Mouse (Mus musculus) ES-Bruce4 (cell line): ENCODE measurements around the gene Fgb. TPM values are rescaled to one million over a fixed set of nuclear protein-coding genes. Genes with fewer than 3 reads are reported as not detected.

Source experiments
- H3K27ac ChIP-seq: 2 replicates; pipeline ENCODE4 v1.5.1; 2012; ENCODE audit warnings: low read length, inconsistent platforms; ENCODE audit not compliant: insufficient read depth
- H3K27me3 ChIP-seq: 2 replicates; pipeline ENCODE4 v1.6.1; 2012; ENCODE audit warnings: mild to moderate bottlenecking, low read length, inconsistent platforms; ENCODE audit not compliant: control insufficient read depth, poor library complexity, insufficient read depth, severe bottlenecking
- H3K36me3 ChIP-seq: 2 replicates; pipeline ENCODE4 v1.6.1; 2012; ENCODE audit warnings: inconsistent platforms, mild to moderate bottlenecking, low read length, moderate library complexity; ENCODE audit not compliant: control insufficient read depth, poor library complexity, insufficient read depth, severe bottlenecking
- H3K4me1 ChIP-seq: one replicate; pipeline ENCODE4 v1.8.1; 2011; ENCODE audit warnings: low read length; ENCODE audit not compliant: control insufficient read depth, insufficient read depth
- H3K4me3 ChIP-seq: 2 replicates; pipeline ENCODE4 v1.5.1; 2011; ENCODE audit warnings: low read depth, mild to moderate bottlenecking, low read length
- H3K9ac ChIP-seq: 2 replicates; pipeline ENCODE4 v1.6.1; 2012; ENCODE audit warnings: low read depth, mild to moderate bottlenecking, inconsistent platforms; ENCODE audit not compliant: poor library complexity, severe bottlenecking
- H3K9me3 ChIP-seq: replicated peaks from 2 replicates; pipeline ENCODE4 v1.6.1; 2012; ENCODE audit warnings: mild to moderate bottlenecking, low read length, inconsistent platforms; ENCODE audit not compliant: control insufficient read depth, poor library complexity, insufficient read depth, severe bottlenecking
- CTCF ChIP-seq: IDR thresholded peaks from one replicate; pipeline ENCODE4 v1.8.1; 2011; ENCODE audit warnings: low read depth, low read length
- EP300 ChIP-seq: IDR thresholded peaks from 2 replicates; pipeline ENCODE4 v1.6.1; 2011; ENCODE audit warnings: low read depth, low read length; ENCODE audit not compliant: insufficient read depth
- POLR2A ChIP-seq: IDR thresholded peaks from one replicate; pipeline ENCODE4 v1.8.1; 2011; ENCODE audit warnings: low read length; ENCODE audit not compliant: insufficient read depth
- polyA plus RNA-seq: library from polyadenylated mRNA; stranded (reverse); fragments of >200 nt; gene quantifications from 2 replicates; pipeline ENCODE4 v1.2.4, GENCODE M21; 2011; ENCODE audit warnings: low read depth; ENCODE audit not compliant: missing spikeins, insufficient read depth, insufficient read length

The Fgb gene
- polyA plus RNA-seq, 1 experiment = not detected

DNA sequence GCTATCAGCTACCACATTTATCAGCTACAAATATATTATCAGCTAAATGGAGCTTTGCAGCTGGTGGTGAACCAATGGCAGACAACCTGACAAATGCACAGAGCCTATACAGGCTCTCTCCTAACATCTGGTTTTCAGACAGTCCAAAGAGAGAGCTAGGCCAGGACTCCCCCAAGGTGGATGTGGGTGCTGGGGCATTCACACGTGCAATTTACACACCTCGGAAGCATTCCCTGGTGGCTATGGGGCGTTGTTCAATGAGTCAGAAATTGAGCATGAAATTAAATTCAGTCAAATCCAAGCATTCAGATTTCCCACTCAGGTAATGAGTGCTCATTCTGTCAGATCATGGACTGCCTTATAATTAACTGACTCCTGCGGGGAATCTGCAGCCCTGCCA, 38.1 kb downstream of the Fgb start:
- H3K9me3 ChIP-seq = no peaks in the 10 kb centered on the region
- H3K36me3 ChIP-seq = no peaks in the 10 kb centered on the region
- H3K27ac ChIP-seq = no peak overlapping the region
- H3K9ac ChIP-seq = no peak overlapping the region
- no peak for TF ChIP-seq CTCF
- no peak overlapping the region for H3K4me3 ChIP-seq
- no peaks in the 10 kb centered on the region for H3K27me3 ChIP-seq
- H3K4me1 ChIP-seq = no peaks in the 10 kb centered on the region

DNA sequence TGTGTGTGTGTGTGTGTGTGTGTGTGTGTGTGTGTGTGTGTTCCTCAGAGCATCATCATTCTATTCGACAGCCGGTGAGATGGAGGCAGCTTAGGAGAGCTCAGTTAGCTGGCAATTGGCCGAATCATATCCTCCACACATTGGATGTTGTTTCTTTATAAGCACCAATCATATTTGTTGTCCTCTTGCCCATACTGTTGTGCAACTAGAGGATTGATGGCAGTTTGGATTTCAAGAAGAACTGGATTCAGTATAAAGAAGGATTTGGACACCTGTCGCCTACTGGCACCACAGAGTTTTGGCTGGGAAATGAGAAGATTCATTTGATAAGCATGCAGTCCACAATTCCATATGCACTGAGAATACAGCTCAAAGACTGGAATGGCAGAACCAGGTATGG, 38.5 kb downstream of the Fgb start:
- no peak overlapping the region for H3K4me3 ChIP-seq
- H3K36me3 ChIP-seq = no peaks in the 10 kb centered on the region
- no peak overlapping the region for H3K9ac ChIP-seq
- H3K27me3 ChIP-seq = no peaks in the 10 kb centered on the region
- H3K27ac ChIP-seq = no peak overlapping the region
- TF ChIP-seq EP300 = no peak
- no peaks in the 10 kb centered on the region for H3K4me1 ChIP-seq
- H3K9me3 ChIP-seq = no peaks in the 10 kb centered on the region

DNA sequence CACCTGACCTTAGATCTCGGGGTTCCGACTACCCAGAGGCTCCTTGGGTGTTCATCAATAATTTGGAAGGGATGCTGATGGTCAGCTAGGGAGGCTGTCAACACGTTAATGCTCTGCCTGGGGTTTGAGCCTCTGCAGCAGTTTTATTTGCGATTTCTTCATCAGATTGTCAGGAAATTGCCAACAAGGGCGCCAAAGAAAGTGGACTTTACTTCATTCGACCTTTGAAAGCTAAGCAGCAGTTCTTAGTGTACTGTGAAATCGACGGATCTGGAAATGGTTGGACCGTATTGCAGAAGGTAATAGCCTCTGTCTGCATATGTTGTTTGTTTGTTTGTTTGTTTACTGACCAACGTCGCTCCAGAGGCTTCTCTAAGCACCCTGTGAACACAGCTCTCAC, 39.4 kb downstream of the Fgb start:
- TF ChIP-seq EP300 (no peak), CTCF (no peak), POLR2A (no peak)
- Histone ChIP-seq H3K9me3 (no peaks in the 10 kb centered on the region), H3K4me1 (no peaks in the 10 kb centered on the region), H3K9ac (no peak overlapping the region), H3K27ac (no peak overlapping the region), H3K4me3 (no peak overlapping the region), H3K36me3 (no peaks in the 10 kb centered on the region), H3K27me3 (no peaks in the 10 kb centered on the region)

DNA sequence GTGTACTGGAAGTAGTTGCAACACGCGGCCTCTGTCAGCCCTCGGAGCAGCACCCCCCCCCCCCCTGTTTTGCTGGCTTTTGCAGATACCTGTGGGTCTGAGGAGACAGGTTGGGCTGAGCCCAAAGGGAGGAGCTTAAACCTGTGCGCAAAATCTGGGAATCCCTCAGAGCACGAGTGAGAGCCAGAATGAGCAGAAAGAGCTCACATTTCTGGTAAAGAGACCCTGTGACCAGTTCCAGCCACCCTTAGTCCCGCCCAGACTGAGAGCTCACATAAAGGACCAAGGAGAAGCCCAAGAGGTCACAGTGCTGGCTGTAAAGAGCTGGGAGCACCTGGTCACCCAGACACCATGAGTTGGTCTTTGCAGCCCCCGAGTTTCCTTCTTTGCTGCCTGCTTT, 42.1 kb downstream of the Fgb start, which contains the start of gene Fgg:
Fgg (plus strand) TSS at position 168 of the 400 bp plus-strand sequence.
- no peak within 1 kb of the TSS for H3K9ac ChIP-seq
- peak within 1 kb of the TSS; percentile 50 for H3K4me3 ChIP-seq
- no peaks in the 10 kb centered on the region for H3K36me3 ChIP-seq
- no peaks in the 10 kb centered on the region for H3K9me3 ChIP-seq
- no peak for TF ChIP-seq EP300
- TF ChIP-seq POLR2A = no peak
- TF ChIP-seq CTCF = no peak
- no peak within 1 kb of the TSS for H3K27ac ChIP-seq
- no peaks in the 10 kb centered on the region for H3K27me3 ChIP-seq
- H3K4me1 ChIP-seq = no peaks in the 10 kb centered on the region

DNA sequence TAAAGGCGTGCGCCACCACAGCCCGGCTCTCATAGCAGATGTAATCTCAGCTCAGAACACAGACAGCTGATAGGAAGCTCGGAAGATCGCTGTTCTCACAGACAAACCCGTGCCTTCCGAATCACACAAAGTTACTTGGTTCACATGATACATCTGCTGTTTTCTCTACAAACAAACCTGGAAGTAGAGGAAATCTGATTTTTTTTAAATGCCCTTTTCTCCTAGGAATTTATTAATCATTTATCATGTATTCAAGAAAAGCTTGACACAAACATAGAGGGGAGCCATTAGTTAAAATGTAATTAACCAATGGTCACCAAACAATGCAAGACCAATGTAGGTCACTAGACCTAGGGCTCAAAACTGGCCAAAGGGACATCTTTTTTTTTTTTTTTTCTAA, 44.9 kb downstream of the Fgb start:
- Histone ChIP-seq H3K4me3 (no peak overlapping the region), H3K4me1 (no peaks in the 10 kb centered on the region), H3K9ac (no peak overlapping the region), H3K36me3 (no peaks in the 10 kb centered on the region), H3K27me3 (no peaks in the 10 kb centered on the region), H3K9me3 (no peaks in the 10 kb centered on the region), H3K27ac (no peak overlapping the region)
- no peak for TF ChIP-seq EP300
- no peak for TF ChIP-seq POLR2A
- TF ChIP-seq CTCF = no peak

DNA sequence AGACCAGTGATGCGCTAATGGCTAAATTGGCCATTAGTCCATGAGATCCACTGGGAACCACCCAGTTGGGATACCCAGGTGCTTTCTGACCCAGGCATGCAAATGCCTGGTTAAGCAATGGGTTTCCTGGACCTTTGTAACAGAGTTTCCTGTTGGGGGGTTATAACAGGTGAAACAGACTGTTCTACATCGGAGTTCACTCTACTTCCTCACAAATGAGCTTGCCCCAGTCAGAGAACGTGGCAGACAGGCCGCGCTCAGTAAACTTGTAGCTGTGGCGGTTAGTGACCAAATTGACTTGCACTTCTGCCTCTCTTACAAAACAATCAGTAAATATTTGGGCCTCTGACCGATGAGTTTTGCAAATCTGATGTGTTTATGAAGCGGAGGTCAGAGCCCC, 46.6 kb downstream of the Fgb start:
- no peak for TF ChIP-seq POLR2A
- no peak for TF ChIP-seq EP300

More for the DNA sequence above, 46.6 kb downstream of the Fgb start:
- Histone ChIP-seq H3K27ac (no peak overlapping the region), H3K36me3 (no peaks in the 10 kb centered on the region), H3K4me3 (no peak overlapping the region), H3K27me3 (no peaks in the 10 kb centered on the region), H3K9ac (no peak overlapping the region), H3K4me1 (no peaks in the 10 kb centered on the region), H3K9me3 (no peaks in the 10 kb centered on the region)
